Mouse (Mus musculus) liver, adult (tissue): ENCODE measurements around the gene Cd80.
A peak's percentile ranks its signal among the peaks of the same experiment; 100 is the strongest.

ENCODE experiments used
- GATA4 ChIP-seq: IDR thresholded peaks from 2 replicates; pipeline ENCODE4 v1.6.1; 2014; ENCODE audit warnings: mild to moderate bottlenecking, low read length; ENCODE audit not compliant: insufficient replicate concordance

Cd80 gene

DNA sequence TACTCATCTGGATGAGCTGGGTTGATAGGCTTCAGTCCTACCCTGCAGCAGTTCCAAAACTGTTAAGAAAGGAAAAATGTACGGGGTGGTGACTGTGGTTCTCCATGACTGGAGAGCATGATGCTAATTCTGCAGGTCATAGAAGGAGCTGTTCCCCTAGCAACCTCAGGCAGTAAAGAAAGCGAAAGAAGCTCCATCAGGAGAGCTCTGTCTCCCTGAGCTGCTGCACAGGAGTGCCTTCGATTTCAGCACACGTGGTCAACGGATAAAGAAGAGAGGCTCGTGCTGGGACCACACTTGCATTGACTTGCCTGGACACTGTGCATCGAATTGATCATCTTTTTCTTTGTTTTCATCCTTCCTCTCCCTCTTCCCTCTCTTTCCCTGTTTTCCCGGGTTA, 13.1 kb upstream of the Cd80 start:
- TF ChIP-seq GATA4 = no peak

DNA sequence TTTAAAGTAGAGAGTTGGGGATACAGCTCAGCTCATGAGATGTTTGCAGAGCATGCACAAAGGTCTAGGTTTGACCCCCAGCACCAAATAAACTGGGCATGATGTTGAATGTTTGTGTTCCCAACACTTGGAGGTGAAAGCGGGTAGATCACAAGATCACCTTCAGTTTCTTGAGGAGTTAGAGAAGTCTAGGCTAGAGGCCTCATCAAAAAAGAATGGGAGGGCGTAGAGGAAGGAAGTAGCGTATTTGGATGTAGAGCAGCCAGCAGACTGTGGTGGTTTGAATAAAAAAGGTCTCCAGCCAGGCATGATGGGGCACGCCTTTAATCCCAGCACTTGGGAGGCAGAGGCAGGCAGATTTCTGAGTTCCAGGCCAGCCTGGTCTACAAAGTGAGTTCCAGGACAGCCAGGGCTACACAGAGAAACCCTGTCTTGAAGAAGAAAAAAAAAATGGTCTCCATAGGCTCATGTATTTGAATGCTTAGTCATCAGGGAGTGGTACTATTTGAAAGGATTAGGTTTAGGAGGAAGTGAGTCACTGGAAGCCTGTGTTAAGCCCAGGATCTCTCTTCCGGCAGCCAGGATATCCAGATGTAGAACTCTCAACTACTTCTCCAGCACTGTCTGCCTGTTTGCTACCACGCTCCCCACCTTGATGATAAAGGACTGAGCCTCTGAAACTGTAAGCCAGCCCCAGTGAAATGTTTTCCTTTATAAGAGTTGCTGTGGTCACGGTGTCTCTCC, 11.5 kb upstream of the Cd80 start:
- no peak for TF ChIP-seq GATA4

GRCm38 (mm10) chr16:38445046-38445445, 10.3 kb upstream of the Cd80 start:
- no peak for TF ChIP-seq GATA4

- TF ChIP-seq GATA4 = no peak
These were observed 9.8 kb upstream of the Cd80 start for GRCm38 (mm10) chr16:38445576-38445975.

GRCm38 (mm10) chr16:38447366-38447765, 8.0 kb upstream of the Cd80 start:
- TF ChIP-seq GATA4 = no peak

DNA sequence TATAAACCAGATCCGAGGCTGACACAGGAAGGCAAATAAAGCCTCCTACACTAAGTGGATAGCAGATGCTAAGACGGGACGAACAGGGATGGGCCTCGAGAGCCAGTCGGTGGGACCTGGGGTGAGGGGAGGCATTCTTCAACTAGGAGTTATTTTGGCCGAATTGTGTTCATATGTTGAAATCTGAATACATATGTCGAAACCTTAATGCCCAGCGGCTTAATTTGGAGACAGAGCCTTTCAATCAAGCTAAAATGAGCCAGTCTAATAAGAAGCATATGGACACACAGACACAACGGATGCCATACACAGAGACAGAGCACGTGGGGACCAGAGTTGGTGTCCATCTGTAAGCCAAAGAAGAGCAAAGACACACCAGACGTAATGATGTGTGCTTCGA, 6.9 kb upstream of the Cd80 start:
- TF ChIP-seq GATA4 = no peak

DNA sequence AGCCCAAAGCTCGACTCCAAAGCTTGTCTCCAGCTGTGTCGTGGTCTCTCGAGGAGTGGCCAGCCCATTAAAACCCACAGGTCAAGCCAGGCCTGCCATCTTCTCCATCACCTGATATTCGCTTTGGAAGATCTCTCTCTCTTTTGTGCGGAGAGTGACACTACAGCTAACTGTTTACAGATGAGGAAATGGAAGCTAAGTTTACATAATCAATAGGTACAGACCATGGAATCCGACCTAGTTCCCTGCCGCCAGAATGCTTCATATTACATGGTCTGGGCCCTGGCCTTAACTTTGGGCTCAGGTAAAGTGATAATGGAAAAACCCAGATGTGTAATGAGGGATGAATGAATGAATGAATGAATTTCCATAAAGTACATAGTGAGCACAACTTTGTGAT, 4.7 kb upstream of the Cd80 start:
- TF ChIP-seq GATA4 = no peak

DNA sequence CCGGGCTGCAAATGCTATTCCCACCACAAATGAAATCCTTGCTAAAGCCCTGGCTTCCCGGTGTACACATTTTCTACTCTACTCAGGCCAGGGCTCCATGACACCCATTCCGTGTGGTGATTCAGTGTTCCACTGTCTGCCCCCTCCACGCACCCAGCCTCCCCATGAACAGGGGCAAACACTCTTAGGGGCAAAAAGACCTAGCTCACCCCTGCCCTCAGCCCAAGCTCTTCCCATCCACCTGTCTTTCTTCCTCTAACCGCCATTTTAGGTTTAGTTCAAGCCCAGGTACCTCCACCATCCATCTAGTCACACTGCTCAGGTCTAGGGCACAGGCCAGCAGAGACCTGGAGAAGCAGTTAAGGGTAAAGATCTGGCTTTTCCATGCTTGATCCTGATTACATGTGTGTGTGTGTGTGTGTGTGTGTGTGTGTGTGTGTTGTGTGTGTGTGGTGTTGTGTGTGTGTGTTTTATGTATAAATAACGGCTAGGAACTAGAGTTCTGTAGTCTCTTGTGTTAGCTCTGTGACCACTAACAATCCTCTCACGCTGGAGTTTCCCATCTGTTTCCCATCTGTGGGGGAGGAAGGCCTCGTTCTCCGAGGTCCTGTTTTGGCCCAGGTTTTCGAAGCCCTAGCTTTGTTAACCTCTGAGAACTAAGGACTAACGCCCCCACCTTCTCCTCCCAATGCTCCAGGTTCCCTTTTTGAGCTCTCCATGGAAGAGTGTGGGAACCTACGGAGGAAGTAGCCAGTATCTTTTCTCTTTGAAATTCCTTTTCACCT, 3.7 kb upstream of the Cd80 start:
- TF ChIP-seq GATA4 = no peak

DNA sequence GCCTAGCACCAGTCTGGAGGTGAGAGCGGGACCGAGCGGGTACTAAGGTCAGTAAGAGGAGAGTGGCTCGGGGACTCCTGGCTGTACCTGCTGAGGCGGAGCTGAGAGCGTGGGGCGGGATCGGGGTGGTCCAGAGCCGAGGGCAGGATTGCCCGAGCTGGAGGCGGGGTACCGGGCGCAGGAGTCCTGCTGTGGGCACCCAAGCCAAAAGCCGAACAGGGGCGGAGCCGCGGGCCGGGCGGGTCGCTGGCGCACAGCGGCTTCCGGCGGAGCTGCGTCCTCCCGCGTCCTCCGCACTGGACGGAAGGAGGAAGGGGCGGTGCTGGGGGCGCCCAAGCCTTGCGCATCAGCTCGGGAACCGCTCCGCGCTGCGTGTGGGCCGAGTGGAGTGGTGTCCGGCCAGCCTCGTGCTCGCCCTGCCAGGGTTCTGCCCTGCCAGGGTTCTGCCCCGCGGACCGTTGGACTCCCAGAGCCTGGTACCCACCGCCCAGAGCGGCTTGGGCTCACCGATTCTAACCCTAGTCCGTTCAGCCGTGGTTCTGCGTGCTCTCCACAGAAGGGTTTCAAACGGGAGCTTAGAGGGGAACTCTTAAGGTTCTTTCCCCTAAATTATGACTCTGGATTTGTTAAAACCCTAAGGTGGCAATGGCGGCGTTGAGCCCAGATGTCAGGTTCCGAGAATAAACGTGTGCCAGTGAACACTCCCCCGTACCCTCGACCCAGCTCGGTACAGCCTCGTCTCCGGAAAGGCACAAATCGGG, 2.7 kb upstream of the Cd80 start, which contains the start of gene Adprh:
Gene Adprh, minus strand, starts transcription at position 262 of the 761 bp plus-strand sequence.
- peak; percentile 76; the same call in 1 of the 2 replicates for TF ChIP-seq GATA4

GRCm38 (mm10) chr16:38453203-38453553, 2.2 kb upstream of the Cd80 start:
- no peak for TF ChIP-seq GATA4

GRCm38 (mm10) chr16:38453952-38454351, 1.4 kb upstream of the Cd80 start:
- no peak for TF ChIP-seq GATA4

DNA sequence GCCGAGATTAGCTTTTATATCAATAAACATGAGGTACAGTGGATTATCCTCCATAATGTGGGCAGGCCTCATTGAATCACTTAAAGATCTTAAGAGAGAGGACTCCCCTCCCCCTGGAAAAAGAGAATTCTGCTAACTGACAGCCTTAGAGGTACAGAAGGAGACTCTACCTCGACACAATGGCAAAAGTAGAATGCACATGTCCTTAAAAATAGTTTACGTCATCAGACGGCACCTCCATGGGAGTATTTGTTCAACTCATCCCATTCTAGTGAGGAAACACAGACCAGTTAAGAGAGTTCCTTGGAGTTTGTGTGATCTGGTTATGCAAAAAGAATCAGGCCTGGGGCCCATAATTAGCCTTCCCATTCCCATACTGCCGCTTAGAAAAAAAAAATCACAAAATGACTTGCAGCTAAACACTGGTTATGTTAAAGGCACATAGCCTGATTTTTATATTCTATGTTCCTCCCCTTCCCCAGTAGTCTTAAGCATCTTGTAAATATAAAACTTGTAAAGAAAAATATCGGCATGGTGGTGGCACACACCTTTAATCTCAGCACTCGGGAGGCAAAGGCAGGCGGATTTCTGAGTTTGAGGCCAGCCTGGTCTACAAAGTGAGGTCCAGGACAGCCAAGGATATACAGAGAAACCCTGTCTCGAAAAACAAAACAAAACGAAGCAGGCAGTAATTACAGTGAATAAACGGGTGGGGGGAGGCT, 667 bp upstream of the Cd80 start:
- no peak for TF ChIP-seq GATA4

DNA sequence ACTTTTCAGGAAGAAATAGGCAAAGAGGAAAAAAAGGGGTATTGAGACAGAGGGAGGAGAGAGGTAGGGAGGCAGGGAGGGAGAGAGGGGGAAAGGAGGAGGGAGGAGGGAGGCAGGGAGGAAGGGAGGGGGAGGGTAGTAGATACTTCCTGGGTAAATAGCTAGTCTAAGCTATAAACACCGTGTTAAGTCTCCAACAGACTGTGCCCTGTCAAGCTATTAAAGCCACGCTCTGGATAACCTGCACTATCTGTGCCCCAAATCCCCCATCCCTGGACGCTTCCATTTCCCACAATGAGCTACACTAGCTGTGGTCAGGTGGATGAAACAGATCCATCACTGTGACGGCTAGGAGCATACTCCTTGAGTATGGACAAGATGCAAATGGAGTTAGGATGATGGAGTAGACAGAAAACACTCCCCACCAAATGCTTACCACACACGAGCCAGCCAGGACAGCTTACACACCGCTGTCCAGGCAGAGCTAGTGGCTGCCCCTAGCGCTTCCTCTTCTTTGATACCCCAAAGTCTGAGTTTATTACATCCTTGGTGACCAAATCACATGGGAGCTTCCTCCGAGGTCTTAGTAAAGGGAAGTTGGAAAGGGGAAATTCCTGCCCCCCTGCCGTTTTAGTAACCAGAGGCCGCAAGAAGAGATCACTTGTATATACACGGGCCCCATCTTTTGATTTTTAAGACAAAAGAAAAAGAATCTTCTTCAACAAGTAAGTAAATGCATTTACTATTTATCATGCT, 1.6 kb downstream of the Cd80 start:
- TF ChIP-seq GATA4 = no peak

DNA sequence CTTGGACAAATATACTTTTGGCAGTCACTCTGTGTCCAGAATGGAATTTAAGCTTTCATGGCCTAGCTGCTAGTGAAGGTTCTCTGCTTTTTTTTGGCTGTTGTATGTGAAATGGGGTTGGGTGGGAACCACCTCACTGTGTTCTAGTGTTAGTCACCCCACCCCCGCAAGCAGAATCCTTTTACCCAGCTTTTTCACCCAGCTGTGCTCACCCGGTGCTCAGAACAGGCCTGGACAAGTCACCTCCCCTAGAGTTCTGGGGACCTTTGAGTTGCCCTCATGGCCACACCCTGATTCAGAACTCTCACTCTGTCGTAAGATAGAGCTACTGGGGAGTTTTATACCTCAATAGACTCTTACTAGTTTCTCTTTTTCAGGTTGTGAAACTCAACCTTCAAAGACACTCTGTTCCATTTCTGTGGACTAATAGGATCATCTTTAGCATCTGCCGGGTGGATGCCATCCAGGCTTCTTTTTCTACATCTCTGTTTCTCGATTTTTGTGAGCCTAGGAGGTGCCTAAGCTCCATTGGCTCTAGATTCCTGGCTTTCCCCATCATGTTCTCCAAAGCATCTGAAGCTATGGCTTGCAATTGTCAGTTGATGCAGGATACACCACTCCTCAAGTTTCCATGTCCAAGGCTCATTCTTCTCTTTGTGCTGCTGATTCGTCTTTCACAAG, 3.4 kb downstream of the Cd80 start:
- TF ChIP-seq GATA4 = no peak
